Mouse (Mus musculus) cerebellum, adult 2 months (tissue): Measurements from ENCODE around the gene Palm3.

Experiments used
- CTCF ChIP-seq: fragments of 200-500 bp; IDR thresholded peaks from 2 replicates; pipeline ENCODE4 v1.5.1; 2011; ENCODE audit warnings: low read depth, mild to moderate bottlenecking, control low read depth, low read length, moderate library complexity, borderline replicate concordance; ENCODE audit not compliant: insufficient read depth
- POLR2A ChIP-seq: fragments of 200-500 bp; IDR thresholded peaks from 2 replicates; pipeline ENCODE4 v1.6.1; 2011; ENCODE audit warnings: low read length, control low read depth, borderline replicate concordance; ENCODE audit not compliant: insufficient read depth

GRCm38 (mm10) chr8:84067047-84067573 lies 45.8 kb downstream of the Palm3 start:
- TF ChIP-seq CTCF, result no peak
- no peak for TF ChIP-seq POLR2A
